Mouse (Mus musculus) stomach, embryonic 14.5 days (tissue): ENCODE data around the gene Lin37. TPM values are rescaled to one million over a fixed set of nuclear protein-coding genes. Genes with fewer than 3 reads are reported as not detected.
A peak's percentile ranks its signal among the peaks of the same experiment; 100 is the strongest.

Source experiments
- ATAC-seq: fragments of 200-750 bp; cut with Nextera tagmentation; 2 replicates; pipeline ENCODE4 v1.8.0; 2017; ENCODE audit warnings: low read depth, moderate TSS enrichment; ENCODE audit not compliant: insufficient number of reproducible peaks, insufficient read depth, low FRiP score
- H3K27ac ChIP-seq: fragments of 300-500 bp; sonication (generic); 2 replicates; pipeline ENCODE4 v1.5.1; 2014; ENCODE audit warnings: mild to moderate bottlenecking, low read length, moderate library complexity, mixed read lengths
- H3K27me3 ChIP-seq: fragments of 300-500 bp; sonication (generic); 2 replicates; pipeline ENCODE4 v1.6.1; 2014; ENCODE audit warnings: low read length, control low read depth, mixed read lengths; ENCODE audit not compliant: control insufficient read depth, insufficient read depth
- H3K36me3 ChIP-seq: fragments of 300-500 bp; sonication (generic); 2 replicates; pipeline ENCODE4 v1.6.1; 2014; ENCODE audit warnings: mild to moderate bottlenecking, control low read depth, low read length, moderate library complexity, mixed read lengths; ENCODE audit not compliant: control insufficient read depth, insufficient read depth
- H3K4me1 ChIP-seq: fragments of 300-500 bp; sonication (generic); 2 replicates; pipeline ENCODE4 v1.6.1; 2014; ENCODE audit warnings: low read length, control low read depth, mixed read lengths; ENCODE audit not compliant: control insufficient read depth, insufficient read depth
- H3K4me2 ChIP-seq: fragments of 300-500 bp; sonication (generic); replicated peaks from 2 replicates; pipeline ENCODE4 v1.6.1; 2014; ENCODE audit warnings: low read depth, low read length, control low read depth
- H3K4me3 ChIP-seq: fragments of 300-500 bp; sonication (generic); 2 replicates; pipeline ENCODE4 v1.5.1; 2014; ENCODE audit warnings: low read depth, low read length, control low read depth
- H3K9ac ChIP-seq: fragments of 300-500 bp; sonication (generic); replicated peaks from 2 replicates; pipeline ENCODE4 v1.6.1; 2014; ENCODE audit warnings: low read depth, mild to moderate bottlenecking, control low read depth, low read length, moderate library complexity, mixed read lengths
- H3K9me3 ChIP-seq: fragments of 300-500 bp; sonication (generic); 2 replicates; pipeline ENCODE4 v1.6.1; 2016; ENCODE audit warnings: low read depth, low read length, control low read depth; ENCODE audit not compliant: control insufficient read depth
- WGBS: fragments of 180-500 bp; shearing (Covaris S2); extraction: QIAGEN DNeasy Blood & Tissue Kit; methylation state at CpG from one replicate; pipeline ENCODE4 v1.1.7; 2014; 5-methylcytosine and 5-hydroxymethylcytosine counted together
- polyA plus RNA-seq: library from polyadenylated mRNA; unstranded; fragments of >200 nt; fragmentation: Nextera tagmentation; extraction: Ambion mirVana; gene quantifications from 2 replicates; pipeline ENCODE4 v1.2.1, GENCODE M21; 2014

The Lin37 gene
- polyA plus RNA-seq, 1 experiment from 2014 or later, result 40.8 TPM

DNA sequence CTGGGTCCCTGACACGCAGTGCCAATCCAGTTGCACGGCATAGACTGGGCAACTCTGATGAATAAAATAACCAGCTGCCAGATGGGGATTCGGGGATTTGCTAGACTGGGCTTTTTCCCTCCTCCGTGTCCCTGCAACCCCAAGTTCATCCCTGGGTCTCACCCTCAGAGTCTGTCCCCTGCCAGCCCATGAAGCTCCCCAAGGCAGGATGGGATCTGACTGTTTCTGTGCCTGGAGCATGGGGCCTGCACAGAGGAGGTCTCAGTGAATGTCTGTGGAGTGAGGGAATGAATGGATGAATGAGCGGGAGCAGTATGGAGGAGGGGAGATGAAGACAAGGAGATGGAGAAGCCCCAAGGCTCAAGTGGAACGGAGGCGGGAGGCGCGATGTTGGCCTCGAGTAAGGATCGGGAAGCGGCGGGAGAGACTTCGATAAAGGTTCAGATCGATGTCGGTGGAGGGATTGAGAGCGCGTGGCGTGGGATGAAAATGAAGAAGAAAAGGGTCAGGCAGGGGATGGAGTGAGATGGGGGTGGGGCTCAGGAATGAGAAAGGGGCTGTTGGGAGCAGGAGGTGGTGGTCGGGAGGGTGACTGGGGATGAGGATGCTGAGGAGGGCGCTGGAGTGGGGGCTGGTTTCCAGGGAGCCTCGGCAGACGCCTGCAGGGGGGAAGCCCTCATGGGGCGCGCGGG, 25.6 kb downstream of the Lin37 start:
- peaks cover 15% of the 10 kb centered on the region for H3K4me1 ChIP-seq
- peak overlapping the region; percentile 15; the same call in 1 of the 2 replicates for H3K27ac ChIP-seq
- H3K36me3 ChIP-seq, result peaks cover 27% of the 10 kb centered on the region; the same call in 1 of the 2 replicates
- peak overlapping the region; percentile 63 for H3K4me3 ChIP-seq
- 0 out of 2 replicates have a peak, but pooled peaks have one; percentile 25 for ATAC-seq
- H3K9me3 ChIP-seq, result no peaks in the 10 kb centered on the region
- peak overlapping the region; percentile 92 for H3K4me2 ChIP-seq
- H3K27me3 ChIP-seq, result no peaks in the 10 kb centered on the region
- H3K9ac ChIP-seq, result peak overlapping the region; percentile 58
- 7% methylated on average over 26 of the region's 26 CpGs for WGBS

DNA sequence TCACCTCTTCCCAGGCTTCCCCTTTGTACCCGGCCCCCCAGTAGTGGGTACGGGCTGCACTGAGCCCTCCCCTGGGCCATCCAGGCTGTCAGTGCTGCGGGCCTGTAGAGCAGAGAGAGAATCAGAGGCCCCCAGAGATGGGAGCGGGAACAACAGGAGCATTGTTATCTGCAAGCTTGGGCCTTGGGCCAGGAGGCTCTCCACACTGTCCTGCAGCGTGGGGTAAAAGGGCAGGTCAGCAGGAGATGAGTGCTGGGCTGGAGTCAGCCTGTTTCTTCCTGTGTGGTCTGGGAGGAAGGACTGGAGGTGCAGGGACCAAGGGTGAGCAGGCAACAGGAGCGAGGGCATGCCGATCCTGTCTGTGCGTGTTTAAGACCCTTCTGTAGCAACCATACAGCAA, 26.7 kb downstream of the Lin37 start:
- no peak for ATAC-seq

DNA sequence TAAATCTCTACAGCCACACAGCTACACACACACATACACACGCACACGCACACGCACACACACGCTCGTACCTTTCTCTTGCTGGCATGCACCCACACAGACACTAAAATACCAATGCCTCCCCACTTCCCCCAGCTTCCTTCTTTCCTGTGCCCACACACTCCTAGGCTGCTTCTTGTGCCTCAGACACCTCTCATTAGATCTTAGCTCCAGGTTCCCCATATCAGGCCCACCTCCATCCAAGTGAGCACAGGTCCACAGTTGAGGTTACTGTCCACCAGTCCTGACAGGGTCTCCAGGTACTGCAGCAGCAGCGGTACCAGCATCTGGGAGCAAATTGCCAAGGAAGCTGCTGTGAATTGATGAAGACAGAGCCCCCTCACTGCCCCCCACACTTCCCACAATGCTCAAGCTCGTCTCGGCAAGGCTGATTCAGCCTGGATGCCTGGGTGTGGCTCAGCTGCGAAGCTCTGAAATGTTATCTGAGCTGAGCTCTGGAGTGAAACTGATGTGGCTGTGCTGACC, 28.3 kb downstream of the Lin37 start:
- Histone ChIP-seq H3K9ac (no peak overlapping the region), H3K4me3 (no peak overlapping the region), H3K9me3 (no peaks in the 10 kb centered on the region), H3K27ac (no peak overlapping the region), H3K4me2 (no peak overlapping the region), H3K4me1 (peaks cover 19% of the 10 kb centered on the region), H3K36me3 (peaks cover 43% of the 10 kb centered on the region; the same call in 1 of the 2 replicates), H3K27me3 (no peaks in the 10 kb centered on the region)
- no peak for ATAC-seq
- 80% methylated on average over 9 of the region's 9 CpGs for WGBS

More for the DNA sequence above, 26.7 kb downstream of the Lin37 start:
- Histone ChIP-seq H3K36me3 (peaks cover 39% of the 10 kb centered on the region; the same call in 1 of the 2 replicates), H3K4me1 (peaks cover 15% of the 10 kb centered on the region), H3K27ac (no peak overlapping the region), H3K27me3 (no peaks in the 10 kb centered on the region), H3K9ac (no peak overlapping the region), H3K9me3 (no peaks in the 10 kb centered on the region), H3K4me3 (no peak overlapping the region), H3K4me2 (peak overlapping the region; percentile 92; the same call in 1 of the 2 replicates)
- WGBS, result 35% methylated on average over 8 of the region's 8 CpGs

DNA sequence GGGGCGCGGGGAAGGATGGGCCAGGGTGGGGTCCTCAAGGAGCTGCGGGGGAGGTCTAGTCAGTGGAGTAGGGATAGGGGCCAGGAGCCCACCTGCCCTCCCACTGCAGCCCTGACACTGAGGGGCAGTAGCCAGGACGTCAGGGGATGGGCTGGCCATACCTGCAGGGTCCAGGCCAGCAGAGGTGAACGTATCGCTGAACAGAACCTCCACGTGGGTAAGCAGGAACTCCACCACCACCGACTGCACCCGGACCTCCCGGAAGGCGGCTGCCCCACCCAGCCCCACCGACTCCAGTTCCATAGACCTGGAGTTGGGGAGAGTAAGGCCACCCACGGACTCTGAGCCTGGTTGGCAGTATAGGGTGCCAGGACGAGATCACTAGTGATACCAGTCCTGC, 32.7 kb downstream of the Lin37 start:
- no peak for ATAC-seq
- Histone ChIP-seq H3K27ac (no peak overlapping the region), H3K27me3 (no peaks in the 10 kb centered on the region), H3K4me2 (no peak overlapping the region; the same call in 1 of the 2 replicates), H3K4me1 (peaks cover 11% of the 10 kb centered on the region; the same call in 1 of the 2 replicates), H3K36me3 (peaks cover 48% of the 10 kb centered on the region; the same call in 1 of the 2 replicates), H3K4me3 (no peak overlapping the region), H3K9me3 (no peaks in the 10 kb centered on the region), H3K9ac (no peak overlapping the region; the same call in 1 of the 2 replicates)
- 78% methylated on average over 14 of the region's 14 CpGs for WGBS

DNA sequence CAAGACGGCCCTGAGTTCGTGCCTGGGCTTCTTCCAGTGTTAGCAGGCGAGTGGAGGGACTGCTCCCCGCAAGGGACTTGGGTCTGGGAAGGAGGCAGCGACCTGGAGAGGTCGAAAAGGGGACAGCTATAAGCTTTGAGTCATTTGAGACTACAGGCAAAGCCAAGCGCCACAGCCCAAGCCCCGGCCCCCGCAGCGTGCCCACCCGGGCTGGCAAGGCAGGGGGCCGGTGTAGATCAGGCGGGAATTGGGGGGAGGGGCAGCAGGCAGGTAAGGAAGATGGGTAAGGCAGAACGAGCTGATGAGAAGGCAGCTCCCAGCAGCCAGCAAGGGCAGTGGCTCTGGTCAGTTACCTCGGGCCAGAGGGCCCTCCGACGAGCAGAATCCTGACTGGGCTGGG, 33.2 kb downstream of the Lin37 start:
- 28% methylated on average over 17 of the region's 17 CpGs for WGBS
- 0 out of 2 replicates have a peak overlapping the region, but pooled peaks have one; percentile 62 for H3K27ac ChIP-seq
- no peak overlapping the region for H3K4me3 ChIP-seq
- ATAC-seq, result no peak
- no peaks in the 10 kb centered on the region for H3K9me3 ChIP-seq
- H3K4me1 ChIP-seq, result peaks cover 11% of the 10 kb centered on the region; the same call in 1 of the 2 replicates
- H3K4me2 ChIP-seq, result peak overlapping the region; percentile 10; the same call in 1 of the 2 replicates
- peak overlapping the region; percentile 11; the same call in 1 of the 2 replicates for H3K9ac ChIP-seq
- H3K27me3 ChIP-seq, result no peaks in the 10 kb centered on the region
- H3K36me3 ChIP-seq, result peaks cover 43% of the 10 kb centered on the region; the same call in 1 of the 2 replicates

DNA sequence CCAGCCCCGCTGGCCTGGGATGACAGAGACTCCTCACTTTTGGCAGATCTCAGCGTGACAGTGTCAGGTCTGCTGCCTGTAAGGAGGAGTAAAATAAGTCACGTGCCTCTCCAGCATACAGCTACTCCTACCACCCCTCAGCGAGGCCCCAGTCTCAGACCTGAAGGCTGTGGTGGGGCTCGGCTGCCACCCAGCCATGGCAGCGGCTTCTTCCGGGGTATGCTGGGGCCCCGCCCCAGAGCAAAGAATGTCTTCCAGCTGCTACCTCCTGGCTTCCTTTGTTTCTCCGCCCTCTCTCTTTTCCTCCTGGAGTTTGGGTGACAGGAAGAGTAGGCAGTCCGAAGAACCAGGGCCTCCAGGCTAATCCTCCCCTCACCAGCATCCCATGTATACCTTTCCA, 33.7 kb downstream of the Lin37 start:
- Histone ChIP-seq H3K4me1 (peaks cover 11% of the 10 kb centered on the region; the same call in 1 of the 2 replicates), H3K9ac (peak overlapping the region; percentile 11; the same call in 1 of the 2 replicates), H3K27me3 (no peaks in the 10 kb centered on the region), H3K4me3 (no peak overlapping the region), H3K4me2 (peak overlapping the region; percentile 10; the same call in 1 of the 2 replicates), H3K9me3 (no peaks in the 10 kb centered on the region), H3K36me3 (peaks cover 39% of the 10 kb centered on the region; the same call in 1 of the 2 replicates), H3K27ac (0 out of 2 replicates have a peak overlapping the region, but pooled peaks have one; percentile 62)
- ATAC-seq, result no peak
- 19% methylated on average over 10 of the region's 10 CpGs for WGBS

DNA sequence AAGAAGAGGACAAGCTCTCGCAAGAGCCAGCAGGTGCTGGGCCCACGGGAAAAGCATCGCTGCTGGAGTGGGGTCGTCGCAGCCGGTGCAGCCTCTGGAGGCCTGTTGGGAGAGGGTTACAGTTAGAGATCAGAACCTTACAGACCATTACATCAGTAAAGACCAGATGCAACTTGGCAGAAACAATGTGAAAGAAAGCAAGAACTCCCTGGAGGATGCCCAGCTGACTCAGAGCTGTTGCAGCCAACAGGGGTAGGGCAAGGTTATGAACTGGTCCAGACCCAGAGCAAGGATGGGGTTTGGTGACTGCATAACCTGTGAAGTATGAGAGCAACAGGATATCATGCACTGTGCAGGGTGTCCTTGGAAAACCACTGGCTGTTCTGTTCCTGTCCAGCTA, 35.2 kb downstream of the Lin37 start:
- no peak overlapping the region for H3K4me3 ChIP-seq
- no peaks in the 10 kb centered on the region for H3K9me3 ChIP-seq
- H3K36me3 ChIP-seq, result peaks cover 28% of the 10 kb centered on the region; the same call in 1 of the 2 replicates
- no peak for ATAC-seq
- WGBS, result 90% methylated on average over 6 of the region's 6 CpGs
- peaks cover 11% of the 10 kb centered on the region; the same call in 1 of the 2 replicates for H3K4me1 ChIP-seq
- H3K9ac ChIP-seq, result no peak overlapping the region
- H3K4me2 ChIP-seq, result no peak overlapping the region
- H3K27me3 ChIP-seq, result no peaks in the 10 kb centered on the region
- H3K27ac ChIP-seq, result no peak overlapping the region

DNA sequence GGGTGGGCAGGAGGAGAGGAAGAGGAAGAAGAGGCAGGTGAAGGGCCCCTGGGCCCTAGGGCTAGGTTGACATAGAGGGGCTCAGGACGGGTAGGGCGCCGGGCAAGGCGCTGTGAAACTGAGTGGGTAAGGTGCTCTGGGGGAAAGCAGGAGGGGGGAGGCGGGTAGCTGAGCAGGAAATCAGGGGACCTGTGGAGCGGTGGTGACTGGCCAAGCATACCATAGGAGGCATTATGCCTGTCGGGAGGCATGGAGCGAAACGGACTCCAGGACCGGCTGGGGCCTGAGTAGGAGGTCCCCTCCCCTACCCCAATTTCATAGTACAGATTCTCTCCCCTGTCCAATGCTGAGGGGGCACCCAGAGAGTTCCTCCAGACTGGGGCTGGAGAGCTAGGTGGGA, 36.8 kb downstream of the Lin37 start:
- H3K27ac ChIP-seq, result no peak overlapping the region
- peaks cover 13% of the 10 kb centered on the region; the same call in 1 of the 2 replicates for H3K36me3 ChIP-seq
- H3K27me3 ChIP-seq, result no peaks in the 10 kb centered on the region
- ATAC-seq, result no peak
- H3K4me3 ChIP-seq, result no peak overlapping the region
- no peak overlapping the region for H3K9ac ChIP-seq
- 87% methylated on average over 10 of the region's 10 CpGs for WGBS
- H3K4me1 ChIP-seq, result peaks cover 11% of the 10 kb centered on the region; the same call in 1 of the 2 replicates
- H3K4me2 ChIP-seq, result no peak overlapping the region
- H3K9me3 ChIP-seq, result no peaks in the 10 kb centered on the region
